8 mouse cellular contexts compared by ENCODE assay signal in the genomic region with DNA sequence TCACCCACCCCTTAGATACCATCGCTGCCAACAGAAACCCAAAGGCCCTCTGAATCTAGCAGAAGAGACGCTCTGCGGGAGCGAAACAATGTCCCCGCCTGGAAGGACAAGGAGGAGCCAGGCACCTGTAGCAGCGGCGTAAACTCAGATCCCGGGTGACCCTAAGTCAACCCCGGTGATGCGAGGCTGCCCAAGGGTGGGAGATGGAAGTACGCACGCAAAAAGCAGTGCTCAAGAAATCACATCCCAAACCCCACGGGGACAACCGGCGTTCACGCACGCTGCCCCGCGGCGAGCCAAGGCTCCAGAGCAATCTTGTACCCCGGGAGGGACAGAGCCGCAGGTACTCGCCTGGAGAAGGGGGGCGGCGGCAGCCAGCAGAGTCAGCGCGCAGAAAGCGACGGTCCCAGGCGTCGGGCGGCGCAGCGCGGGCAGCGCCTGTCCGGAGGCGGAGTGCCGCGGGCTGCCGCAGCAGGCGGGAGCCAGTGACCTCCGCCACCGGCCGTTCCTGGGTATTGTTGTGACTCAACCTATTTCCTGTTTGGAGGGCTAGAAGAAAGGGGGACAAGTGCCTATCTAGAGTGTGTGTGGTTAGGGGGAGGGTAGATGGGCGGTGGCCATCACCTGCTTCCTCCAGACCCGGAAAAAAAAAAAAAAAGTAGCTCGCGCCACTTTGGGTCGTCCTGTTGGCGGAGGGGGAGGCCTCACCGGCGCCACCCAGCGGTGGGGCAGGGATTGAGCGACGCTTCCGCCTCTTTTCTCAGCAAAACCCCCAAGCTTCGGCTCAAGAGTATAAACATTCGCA. TPM values are rescaled to one million over a fixed set of nuclear protein-coding genes. Genes with fewer than 3 reads are reported as not detected.
A peak's percentile ranks its signal among the peaks of the same experiment; 100 is the strongest.
DNase-seq lines count a peak whose midpoint lies in the region; ATAC-seq and TF ChIP-seq lines count a peak whose summit lies in the region.

A gene (minus strand): TSS at position 531 of the 805 bp plus-strand sequence.

- H3K27ac ChIP-seq in intestine, embryonic 16.5 days (ENCODE audit: low read length), result peak within 1 kb of the TSS; percentile 99
- 0 out of 2 replicates have a peak within 1 kb of the TSS, but pooled peaks have one; percentile 2 for H3K27ac ChIP-seq in limb, embryonic 12.5 days
- no peak within 1 kb of the TSS for H3K27ac ChIP-seq in midbrain, embryonic 12.5 days (replicated peaks)
- H3K27ac ChIP-seq in spleen, adult 2 months (ENCODE audit: insufficient read depth, low read length), result no peak within 1 kb of the TSS

- H3K4me1 ChIP-seq in intestine, embryonic 16.5 days (ENCODE audit: control insufficient read depth, insufficient read depth, low read length), result no peaks in the 10 kb centered on the region
- H3K4me1 ChIP-seq in limb, embryonic 12.5 days (replicated peaks), result peaks cover 15% of the 10 kb centered on the region
- H3K4me1 ChIP-seq in midbrain, embryonic 12.5 days, result peaks cover 15% of the 10 kb centered on the region
- no peaks in the 10 kb centered on the region; the same call in 1 of the 2 replicates for H3K4me1 ChIP-seq in spleen, adult 2 months (ENCODE audit: control insufficient read depth, insufficient read depth, insufficient read length)

- ATAC-seq in frontal cortex, adult (ENCODE audit: low TSS enrichment), result peak; percentile 75
- peak; percentile 89 for ATAC-seq in granulocyte monocyte progenitor cell, adult 5-6 weeks (replicated peaks; ENCODE audit: poor library complexity, severe bottlenecking)
- peak; percentile 84 for ATAC-seq in intestine, embryonic 16.5 days
- no peak for ATAC-seq in limb, embryonic 12.5 days (ENCODE audit: insufficient number of reproducible peaks, insufficient read depth, low FRiP score, low TSS enrichment, low read depth)
- ATAC-seq in midbrain, embryonic 12.5 days (ENCODE audit: low FRiP score, low read depth), result peak; percentile 41; the same call in 1 of the 2 replicates

- no peak for TF ChIP-seq POLR2A in spleen, adult 2 months (IDR thresholded peaks at IDR 0.05; ENCODE audit: low read depth, low read length)

- H3K9ac ChIP-seq in intestine, embryonic 16.5 days (ENCODE audit: low read depth, low read length), result peak within 1 kb of the TSS; percentile 85
- peak within 1 kb of the TSS; percentile 55 for H3K9ac ChIP-seq in limb, embryonic 12.5 days (replicated peaks)
- peak within 1 kb of the TSS; percentile 37; the same call in 1 of the 2 replicates for H3K9ac ChIP-seq in midbrain, embryonic 12.5 days (replicated peaks)

- peak within 1 kb of the TSS; percentile 72 for H3K4me3 ChIP-seq in intestine, embryonic 16.5 days (ENCODE audit: low read length)
- H3K4me3 ChIP-seq in limb, embryonic 12.5 days (replicated peaks), result peak within 1 kb of the TSS; percentile 48
- peak within 1 kb of the TSS; percentile 48 for H3K4me3 ChIP-seq in midbrain, embryonic 12.5 days
- peak within 1 kb of the TSS; percentile 41; the same call in 1 of the 2 replicates for H3K4me3 ChIP-seq in spleen, adult 2 months (ENCODE audit: extremely low read depth, insufficient read depth, insufficient read length)

- H3K4me2 ChIP-seq in intestine, embryonic 16.5 days (ENCODE audit: low read depth, low read length), result peak within 1 kb of the TSS; percentile 68
- H3K4me2 ChIP-seq in limb, embryonic 12.5 days, result peak within 1 kb of the TSS; percentile 86
- H3K4me2 ChIP-seq in midbrain, embryonic 12.5 days (replicated peaks), result peak within 1 kb of the TSS; percentile 80

- DNase-seq in frontal cortex, postnatal 14 days (ENCODE audit: low spot score in 2 of 2), result no peak
- DNase-seq in embryo, embryonic 10 days (ENCODE audit: low spot score), result peak; percentile 65
- DNase-seq in spleen, adult 2 months (ENCODE audit: low read depth in 1 of 2, low spot score in 2 of 2), result peak; percentile 13 to 25

- TF ChIP-seq CTCF in spleen, adult 2 months (IDR thresholded peaks at IDR 0.05; ENCODE audit: extremely low read depth, insufficient read depth, insufficient read length, insufficient replicate concordance), result peak; percentile 56; the same call in 1 of the 2 replicates

- no peaks in the 10 kb centered on the region for H3K36me3 ChIP-seq in intestine, embryonic 16.5 days (ENCODE audit: control insufficient read depth, insufficient read depth, low read length)
- H3K36me3 ChIP-seq in limb, embryonic 12.5 days, result no peaks in the 10 kb centered on the region
- H3K36me3 ChIP-seq in midbrain, embryonic 12.5 days, result no peaks in the 10 kb centered on the region
- H3K36me3 ChIP-seq in spleen, adult 2 months (ENCODE audit: control insufficient read depth, insufficient read depth, low read length), result no peaks in the 10 kb centered on the region

- peaks cover 5% of the 10 kb centered on the region; the same call in 1 of the 2 replicates for H3K27me3 ChIP-seq in intestine, embryonic 16.5 days (replicated peaks; ENCODE audit: control insufficient read depth, insufficient read depth, low read length)
- H3K27me3 ChIP-seq in limb, embryonic 12.5 days, result peaks cover 50% of the 10 kb centered on the region
- peaks cover 47% of the 10 kb centered on the region for H3K27me3 ChIP-seq in midbrain, embryonic 12.5 days
- H3K27me3 ChIP-seq in spleen, adult 2 months (ENCODE audit: control insufficient read depth, insufficient read depth, low read length), result no peaks in the 10 kb centered on the region

- no peaks in the 10 kb centered on the region for H3K9me3 ChIP-seq in intestine, embryonic 16.5 days (ENCODE audit: control insufficient read depth, low read length)
- no peaks in the 10 kb centered on the region for H3K9me3 ChIP-seq in limb, embryonic 12.5 days
- no peaks in the 10 kb centered on the region for H3K9me3 ChIP-seq in midbrain, embryonic 12.5 days

- WGBS in intestine, embryonic 16.5 days, result under 1% methylated on average over 59 of the region's 59 CpGs
- under 1% methylated on average over 59 of the region's 59 CpGs for WGBS in limb, embryonic 12.5 days
- WGBS in midbrain, embryonic 12.5 days, result under 1% methylated on average over 59 of the region's 59 CpGs
- WGBS in spleen, adult 2 months, result 2% methylated on average over 59 of the region's 59 CpGs

RNA-seq across cellular contexts. Expression of the gene that starts here (rescaled TPM):
- total RNA-seq in granulocyte monocyte progenitor cell, adult 5-6 weeks (2014; fragmentation: Nextera tagmentation), result 2.8 and 5.7 TPM in 2 replicates
- 3.0 and 4.7 TPM in 2 replicates for total RNA-seq in granulocyte monocyte progenitor cell, adult 5-6 weeks (2017)
- 33.0 and 40.2 TPM in 2 replicates for polyA plus RNA-seq in intestine, embryonic 16.5 days (2015; fragmentation: Nextera tagmentation; extraction: Ambion mirVana)
- 27.7 and 28.6 TPM in 2 replicates for polyA plus RNA-seq in limb, embryonic 12.5 days (2016; fragmentation: Nextera tagmentation; extraction: Ambion mirVana)
- polyA plus RNA-seq in midbrain, embryonic 12.5 days (2016; fragmentation: Nextera tagmentation; extraction: Ambion mirVana), result 28.0 and 33.6 TPM in 2 replicates
- 2.4 and 3.6 TPM in 2 replicates for polyA plus RNA-seq in spleen, adult 2 months (2012; rRNA removed)

Comparison
In these comparisons a context has a peak if more than half of its experiments do, and no peak if none do; other contexts are left out.
1. DNase-seq: peak in embryo, embryonic 10 days (single experiment) and spleen, adult 2 months (2 of 2); none in frontal cortex, postnatal 14 days (0 of 2).
2. H3K27ac ChIP-seq: peak in intestine, embryonic 16.5 days (single experiment) and limb, embryonic 12.5 days (single experiment); none in midbrain, embryonic 12.5 days (single experiment) and spleen, adult 2 months (single experiment).
3. Peak in every context shown above with its lines, with median percentiles within 50 percentile points of each other: H3K4me2 ChIP-seq, H3K4me3 ChIP-seq and H3K9ac ChIP-seq.